Mouse (Mus musculus): ENCODE results near the gene Fez2. TPM values are rescaled to one million over a fixed set of nuclear protein-coding genes. Genes with fewer than 3 reads are reported as not detected.

Gene Fez2
- total RNA-seq, 2 experiments from 2014 or later, result 76.4 to 83.3 TPM

DNA sequence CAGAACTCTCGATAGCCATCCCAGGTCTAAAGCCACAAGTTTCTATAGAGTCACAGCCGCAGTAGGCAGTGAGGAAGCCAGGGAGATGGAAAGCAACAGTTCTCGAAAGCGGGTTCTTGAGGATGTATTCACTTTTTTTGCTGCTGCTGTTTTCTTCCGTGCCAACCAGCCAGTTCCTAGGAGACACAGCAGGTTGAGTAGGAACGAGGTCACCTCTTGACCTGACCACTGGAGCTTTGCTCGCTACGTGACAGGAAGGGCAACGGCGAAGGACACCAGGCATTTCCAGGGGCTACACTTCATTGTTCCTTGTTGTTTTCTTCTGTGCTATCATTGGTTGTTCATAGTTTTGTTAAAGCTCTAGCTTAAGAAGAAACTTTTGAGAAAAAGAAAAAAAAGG lies 43.2 kb downstream of the Fez2 start:
- intact Hi-C loops (cut with DNase I), result loop anchor here (5.0 kb wide), 1 partner anchor 43 kb away; the partner anchor contains the start of gene Fez2
- DNase-seq, result no peak

DNA sequence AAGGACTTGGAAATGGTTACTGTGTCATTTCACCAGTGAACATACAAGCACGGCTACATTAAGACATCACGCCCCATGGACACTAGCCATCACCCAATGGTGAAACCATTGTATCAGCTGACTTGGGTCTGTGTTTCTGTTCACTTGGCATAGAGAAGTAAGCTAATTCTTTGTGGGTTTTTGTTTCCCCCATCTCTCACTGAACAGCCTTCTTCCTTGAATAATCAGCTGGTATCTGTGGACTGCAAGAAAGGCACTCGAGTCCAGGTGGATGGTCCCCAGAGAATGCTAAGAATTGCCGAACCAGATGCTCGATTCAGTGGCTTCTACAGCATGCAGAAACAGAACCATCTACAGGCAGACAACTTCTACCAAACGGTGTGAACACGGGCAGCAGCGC lies 44.1 kb downstream of the Fez2 start:
- intact Hi-C loops (cut with DNase I), result no loop called here
- DNase-seq, result no peak

DNA sequence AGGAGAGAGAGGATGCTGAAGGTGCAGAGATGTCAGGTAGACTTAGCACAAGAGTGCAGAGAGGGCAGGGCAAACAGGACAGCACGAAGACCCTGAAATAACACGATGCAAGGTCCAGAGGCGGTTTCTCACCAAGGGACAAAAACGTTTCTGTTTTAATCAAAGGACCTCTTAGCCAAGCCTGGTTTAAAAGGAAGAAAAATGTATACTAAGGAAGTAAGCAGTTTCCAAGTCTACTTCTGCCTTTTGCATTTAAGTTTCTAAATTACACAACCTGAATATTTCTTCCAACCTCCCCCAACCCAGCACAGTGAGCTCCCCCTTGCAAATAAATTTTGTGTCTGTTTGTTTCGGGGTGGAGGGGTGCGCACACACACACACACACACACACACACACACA lies 44.8 kb downstream of the Fez2 start:
- intact Hi-C loops (cut with DNase I), result no loop called here
- DNase-seq, result no peak

DNA sequence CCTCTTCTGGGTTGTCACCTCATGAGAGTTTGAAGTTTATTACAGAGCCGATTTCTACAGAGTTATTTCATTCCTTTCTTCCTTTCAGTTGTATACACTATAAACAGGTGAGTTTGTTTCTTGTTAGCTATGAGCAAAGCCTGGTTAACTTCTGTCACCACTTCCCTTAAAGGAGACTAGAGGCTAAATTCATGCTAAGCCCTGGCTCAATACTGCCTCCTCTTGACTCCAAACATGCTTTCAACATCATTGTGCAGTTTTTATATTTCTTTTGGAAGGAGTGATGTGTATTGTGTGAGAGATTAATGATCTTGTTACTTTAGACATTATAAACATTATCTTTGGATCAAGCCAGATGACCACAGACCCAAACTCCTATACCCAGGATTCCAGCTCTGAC lies 47.5 kb downstream of the Fez2 start:
- intact Hi-C loops (cut with DNase I), result loop anchor here (2.0 kb wide), 1 partner anchor 174 kb away; no protein-coding TSS in a partner anchor
- no peak for DNase-seq

DNA sequence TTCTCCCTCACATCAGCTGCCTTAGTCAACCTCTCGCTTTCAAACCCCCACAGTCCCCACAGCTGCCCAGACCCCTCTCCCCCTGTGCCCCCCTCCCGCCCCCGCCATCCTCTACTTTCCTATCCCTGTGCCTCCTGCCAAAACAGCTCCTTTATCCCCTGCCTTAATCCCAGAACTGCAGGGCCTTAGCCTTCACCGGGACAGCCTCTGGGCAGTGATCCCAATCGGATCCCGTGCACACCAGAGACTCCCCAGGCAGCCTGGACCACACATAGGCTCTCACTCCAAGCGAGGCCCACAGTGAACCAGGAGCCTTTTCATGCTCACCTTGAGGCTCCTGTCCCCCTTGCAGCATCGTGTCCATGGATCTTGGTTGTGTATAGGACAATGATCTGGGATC lies 49.5 kb downstream of the Fez2 start:
- intact Hi-C loops (cut with DNase I), result loop anchor here (5.0 kb wide), 2 partner anchors 84 to 121 kb away; no protein-coding TSS in a partner anchor
- DNase-seq, result no peak

DNA sequence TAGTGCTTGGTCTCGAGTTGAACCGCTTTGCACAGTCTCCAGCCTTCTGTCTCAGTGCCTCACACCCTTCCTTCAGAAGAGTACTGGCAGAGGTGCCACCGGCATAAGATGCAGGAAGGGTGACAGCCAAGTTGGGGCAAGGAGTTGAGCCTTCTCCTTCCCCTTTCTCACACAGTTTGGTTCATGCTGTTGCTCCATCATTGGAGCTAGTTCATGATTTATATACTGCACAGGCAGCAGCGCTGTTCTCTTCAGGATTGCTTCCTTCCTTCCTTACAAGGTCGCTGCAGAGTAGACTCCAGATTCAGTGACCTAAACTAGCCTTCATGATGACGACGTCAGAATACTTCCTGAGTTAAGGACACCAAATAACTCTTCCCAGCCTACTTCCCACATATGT lies 51.9 kb downstream of the Fez2 start:
- DNase-seq, result no peak

DNA sequence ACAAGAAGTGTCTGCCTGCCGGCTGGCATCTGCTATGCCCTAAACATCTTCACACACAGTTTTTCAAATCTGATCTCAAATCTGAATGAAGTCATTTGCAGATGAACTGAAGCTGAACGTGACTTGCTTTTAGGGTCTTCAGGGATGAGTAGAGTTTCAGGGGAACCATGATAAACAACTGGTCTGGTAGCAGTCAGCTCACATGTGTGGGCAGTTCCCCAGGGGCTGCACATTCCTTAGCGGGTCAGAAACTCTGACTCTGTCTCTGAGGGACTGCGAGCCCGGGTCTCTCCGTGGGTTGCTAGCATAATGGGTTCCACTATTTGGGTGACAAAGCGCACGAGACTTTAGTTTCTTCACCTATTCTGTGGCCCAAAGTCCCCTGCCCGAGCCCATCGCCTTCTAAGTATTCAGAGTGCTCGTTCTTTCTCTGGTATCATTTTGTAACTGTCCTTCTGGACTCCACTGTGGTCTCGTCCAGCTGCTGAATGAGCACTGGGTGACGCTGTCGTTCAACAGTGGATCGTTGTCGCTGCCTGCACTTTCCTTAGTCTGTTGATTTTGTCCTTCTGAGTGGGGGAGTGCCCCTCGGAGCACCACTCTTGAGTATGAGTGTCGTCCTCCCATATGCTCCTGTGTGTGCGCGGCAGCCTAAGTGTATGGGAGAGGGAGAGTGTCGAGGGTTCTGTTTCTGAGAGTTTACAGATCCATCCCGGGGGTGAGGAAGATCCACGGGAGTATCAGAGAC lies 53.2 kb downstream of the Fez2 start:
- intact Hi-C loops (cut with DNase I), result loop anchor here (5.0 kb wide), 2 partner anchors 88 to 117 kb away; no protein-coding TSS in a partner anchor
- no peak for DNase-seq

More for the DNA sequence above, 51.9 kb downstream of the Fez2 start:
- intact Hi-C loops (cut with DNase I), result loop anchor here (5.0 kb wide), 2 partner anchors 86 to 119 kb away; no protein-coding TSS in a partner anchor

DNA sequence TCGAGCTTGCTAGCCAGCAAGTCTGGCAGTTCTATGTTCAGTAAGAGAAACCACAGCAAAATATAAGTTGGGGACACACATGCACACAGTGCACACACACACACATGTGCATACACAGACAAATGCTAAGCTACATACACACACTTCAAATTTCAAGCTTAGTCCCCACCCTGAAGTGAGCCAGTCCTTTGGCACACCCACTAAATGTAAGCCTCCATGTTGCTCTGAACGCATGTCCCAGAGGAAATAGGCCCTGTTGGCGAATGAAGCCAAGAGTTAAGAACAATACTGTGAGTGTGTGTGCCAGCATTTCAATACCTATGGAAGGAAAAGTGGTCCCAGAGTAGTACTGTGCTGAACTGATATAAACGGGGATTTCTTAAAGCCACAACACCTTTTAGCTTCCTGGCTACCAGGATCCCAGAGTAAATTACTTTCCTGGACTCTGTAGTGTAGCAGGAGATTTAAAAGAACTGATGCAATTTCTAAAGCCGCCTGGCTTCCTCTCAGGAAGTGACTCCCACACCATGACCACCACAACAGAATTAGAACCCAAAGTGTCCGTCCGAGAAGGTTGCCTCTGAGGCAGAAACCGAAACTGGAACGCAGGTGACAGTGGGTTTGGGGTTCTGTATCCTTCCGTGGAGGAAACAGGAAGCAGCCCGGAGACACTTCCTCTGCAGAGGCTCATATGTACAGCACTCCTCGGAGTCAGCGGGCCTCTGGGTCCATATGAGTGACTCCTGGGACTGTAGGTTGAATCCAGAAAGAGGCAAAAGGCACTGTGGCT lies 55.8 kb downstream of the Fez2 start:
- peak; percentile 32 to 40 for DNase-seq
- intact Hi-C loops (cut with DNase I), result no loop called here

DNA sequence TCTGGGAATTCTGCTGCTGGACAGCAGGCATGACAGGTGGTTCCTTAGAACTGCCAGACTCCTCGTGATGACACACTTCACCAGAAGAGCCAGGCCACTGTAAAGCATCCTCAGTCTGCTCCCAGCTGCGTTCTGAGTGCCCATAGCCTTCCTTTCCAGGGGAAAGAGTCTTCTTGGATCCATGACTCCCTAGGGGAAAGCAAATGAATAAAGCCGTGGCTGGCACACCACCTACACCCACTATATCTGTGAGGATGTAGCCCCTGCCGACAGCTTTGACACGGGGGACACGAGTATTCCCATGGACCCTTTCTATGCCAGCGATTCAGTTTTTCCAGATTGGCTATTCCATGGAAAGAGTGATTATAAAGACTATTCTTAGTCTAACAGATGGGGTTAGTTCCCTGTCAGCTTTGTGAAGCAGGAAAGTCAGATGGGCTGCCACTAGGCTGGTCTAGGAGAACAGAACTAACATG lies 59.7 kb downstream of the Fez2 start:
- intact Hi-C loops (cut with DNase I), result no loop called here
- no peak for DNase-seq

DNA sequence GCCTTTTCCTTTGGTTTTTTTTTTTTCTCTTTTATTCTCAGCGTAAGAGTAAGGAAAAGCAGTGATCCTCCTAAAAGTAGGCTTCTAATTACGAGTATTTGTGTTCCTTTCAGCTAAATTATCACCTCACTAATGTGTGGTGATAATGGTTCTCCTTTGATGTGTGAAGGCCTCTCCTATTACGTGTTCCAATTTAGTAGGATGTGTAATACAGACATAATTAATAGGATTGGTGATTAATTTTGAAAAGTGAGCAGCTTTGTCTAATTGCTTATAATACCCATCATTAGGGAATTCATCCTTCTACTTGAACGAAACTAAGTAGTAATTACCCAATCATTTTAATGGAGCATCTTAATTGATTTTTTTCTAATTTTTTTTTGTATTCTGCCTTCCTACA lies 60.2 kb downstream of the Fez2 start:
- DNase-seq, result no peak
- intact Hi-C loops (cut with DNase I), result no loop called here

DNA sequence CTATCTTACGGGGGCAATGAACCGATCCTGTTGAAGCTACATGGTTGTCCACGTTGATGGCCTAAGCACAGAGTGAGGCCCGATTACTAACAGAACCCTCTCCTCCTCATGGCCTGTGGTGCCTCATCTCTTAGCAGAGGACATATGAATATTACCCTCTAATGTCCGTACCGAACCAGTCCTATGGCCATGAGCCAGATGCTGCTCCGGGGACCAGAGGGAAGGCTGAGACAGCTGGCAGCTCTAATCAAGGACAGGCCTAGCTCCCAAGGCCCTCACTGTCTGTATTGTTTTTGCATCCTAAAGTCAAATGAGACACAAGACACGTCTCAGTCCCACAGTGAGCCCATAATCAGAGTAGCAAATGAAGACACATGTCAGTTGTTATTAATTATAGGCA lies 62.3 kb downstream of the Fez2 start:
- intact Hi-C loops (cut with DNase I), result no loop called here
- DNase-seq, result no peak

DNA sequence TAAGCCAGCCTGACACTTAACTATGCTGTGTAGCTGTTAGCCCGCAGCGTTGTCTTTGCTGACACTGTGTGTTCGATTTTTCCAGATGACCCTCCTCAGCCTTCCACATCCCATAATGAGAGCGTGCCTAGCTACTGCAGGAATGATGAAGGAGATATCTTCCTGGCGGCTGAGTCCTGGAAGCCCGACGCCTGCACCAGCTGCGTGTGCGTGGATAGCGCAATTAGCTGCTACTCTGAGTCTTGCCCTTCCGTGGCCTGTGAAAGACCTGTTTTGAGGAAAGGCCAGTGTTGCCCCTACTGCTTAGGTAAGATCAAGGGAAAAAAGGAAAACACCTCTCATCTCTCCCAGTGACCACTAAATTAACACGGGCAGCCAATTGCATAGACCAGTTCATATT lies 63.1 kb downstream of the Fez2 start:
- DNase-seq, result no peak
- intact Hi-C loops (cut with DNase I), result no loop called here

DNA sequence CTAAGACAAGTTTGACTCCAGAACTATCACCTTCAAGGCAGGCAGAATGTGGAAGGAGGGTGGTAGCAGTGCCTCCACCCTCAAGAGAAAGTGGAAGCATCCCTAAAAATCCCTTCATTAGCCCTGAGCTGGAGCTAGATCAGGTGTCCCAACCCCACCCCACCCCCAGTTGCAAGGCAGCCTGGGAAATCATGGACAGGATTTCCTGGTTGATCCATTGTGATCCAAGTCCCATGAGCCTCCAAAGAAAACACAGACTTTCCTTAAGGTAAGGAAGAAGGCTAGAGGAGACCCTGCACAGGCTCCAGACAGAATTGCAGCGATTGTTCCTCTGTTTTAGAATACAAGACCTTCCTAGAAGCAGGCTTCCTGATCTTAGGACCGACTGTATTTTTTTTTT lies 63.5 kb downstream of the Fez2 start:
- intact Hi-C loops (cut with DNase I), result no loop called here
- no peak for DNase-seq

DNA sequence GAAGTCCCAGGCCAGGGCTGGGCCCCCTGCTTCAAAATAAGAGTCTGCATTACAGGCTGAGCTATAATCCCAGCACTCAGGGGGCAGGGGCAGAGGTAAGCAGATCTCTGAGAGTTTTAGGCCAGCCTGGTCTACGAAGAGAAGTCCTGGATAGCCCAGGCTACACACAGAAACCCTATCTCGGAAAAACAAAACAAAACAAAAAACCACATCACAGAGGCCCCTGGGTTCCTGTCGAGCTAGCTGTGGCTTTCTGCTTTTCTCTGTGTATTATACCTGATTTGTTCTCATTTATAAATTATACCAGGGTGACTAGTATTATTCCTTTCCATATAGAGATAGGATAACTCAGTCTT lies 65.5 kb downstream of the Fez2 start:
- intact Hi-C loops (cut with DNase I), result no loop called here
- DNase-seq, result no peak

DNA sequence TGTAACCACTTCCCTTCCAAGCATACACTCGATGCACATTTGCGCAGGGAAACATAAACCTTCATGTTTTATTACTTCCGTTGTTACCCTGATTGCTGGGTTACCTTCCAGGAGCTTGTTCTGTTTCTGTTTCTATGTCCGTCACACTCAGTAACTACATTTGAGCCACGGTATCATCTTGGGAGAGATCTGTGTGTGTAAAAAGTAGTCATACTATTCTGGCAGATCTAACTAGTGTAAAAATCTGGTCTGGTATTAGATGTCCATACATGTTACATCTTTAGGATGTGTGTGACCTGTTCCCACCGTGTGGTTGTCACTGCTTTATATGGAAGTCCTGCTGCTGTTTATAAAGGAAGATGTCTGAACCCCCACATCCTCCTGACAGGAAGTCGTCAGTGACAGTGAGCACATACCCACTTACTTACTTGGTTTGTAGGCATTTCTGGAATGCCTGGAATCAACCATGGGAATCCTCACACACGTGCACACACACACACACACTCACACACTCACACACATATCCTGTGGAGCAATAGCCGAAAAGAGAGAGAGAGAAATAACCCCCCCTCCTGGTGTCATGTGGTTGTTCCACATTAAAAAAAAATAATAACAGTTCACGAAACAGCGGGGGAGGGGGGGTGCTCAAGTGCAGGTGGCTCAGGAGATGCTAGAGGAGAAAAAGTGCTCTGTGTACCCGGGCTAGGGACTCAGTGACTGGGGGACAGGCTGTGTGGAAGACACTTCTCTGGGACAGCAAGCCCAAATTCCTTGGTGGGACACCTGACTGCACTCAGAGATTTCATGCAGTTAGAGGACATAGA lies 66.1 kb downstream of the Fez2 start:
- no peak for DNase-seq
- intact Hi-C loops (cut with DNase I), result no loop called here

DNA sequence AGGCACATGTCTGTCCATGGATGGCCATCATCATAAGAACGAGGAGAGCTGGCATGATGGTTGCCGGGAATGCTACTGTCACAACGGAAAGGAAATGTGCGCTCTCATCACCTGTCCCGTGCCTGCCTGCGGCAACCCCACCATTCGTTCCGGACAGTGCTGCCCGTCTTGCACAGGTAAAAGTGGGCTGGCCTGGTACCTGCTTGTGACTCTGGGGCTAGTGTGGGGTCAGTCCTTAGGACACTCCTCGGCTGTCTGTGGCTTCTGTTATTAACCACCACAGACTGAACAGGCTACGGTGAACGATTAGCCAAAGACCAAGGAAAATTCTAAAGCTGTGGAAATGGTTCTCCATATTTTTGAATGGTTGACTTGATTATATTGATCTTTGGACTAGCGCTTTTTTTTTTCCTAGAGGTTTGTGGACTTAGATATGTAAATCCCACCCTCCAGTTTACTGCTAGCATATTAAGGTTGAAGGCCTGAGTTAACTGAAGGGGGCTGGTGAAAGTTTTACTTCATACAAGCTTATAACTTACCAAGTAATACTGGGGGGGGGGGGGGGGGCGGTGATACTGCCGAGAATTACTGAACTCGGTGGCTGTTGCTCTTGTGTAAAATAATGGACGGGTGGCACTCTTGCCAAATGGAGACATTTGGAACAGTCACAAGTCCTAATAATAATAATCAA lies 70.7 kb downstream of the Fez2 start:
- intact Hi-C loops (cut with DNase I), result no loop called here
- DNase-seq, result no peak

DNA sequence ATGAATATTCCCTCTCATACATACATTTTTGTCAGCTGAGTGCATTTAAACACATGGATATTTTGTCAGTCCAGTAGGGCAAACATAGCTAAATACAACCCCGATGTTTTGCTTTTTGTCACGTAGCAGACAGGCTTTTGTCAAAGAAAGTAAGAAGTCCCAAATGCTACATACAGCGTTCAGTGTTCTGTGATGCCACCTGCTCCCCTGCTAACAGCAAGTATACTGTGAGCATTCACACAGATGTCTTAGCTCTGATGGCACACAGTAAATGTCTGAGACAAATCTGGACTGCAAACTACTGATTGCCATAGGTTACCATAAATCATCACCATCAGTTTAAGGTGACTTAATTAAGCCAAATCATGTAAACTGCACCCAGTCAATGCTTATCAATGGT lies 74.3 kb downstream of the Fez2 start:
- intact Hi-C loops (cut with DNase I), result no loop called here

DNA sequence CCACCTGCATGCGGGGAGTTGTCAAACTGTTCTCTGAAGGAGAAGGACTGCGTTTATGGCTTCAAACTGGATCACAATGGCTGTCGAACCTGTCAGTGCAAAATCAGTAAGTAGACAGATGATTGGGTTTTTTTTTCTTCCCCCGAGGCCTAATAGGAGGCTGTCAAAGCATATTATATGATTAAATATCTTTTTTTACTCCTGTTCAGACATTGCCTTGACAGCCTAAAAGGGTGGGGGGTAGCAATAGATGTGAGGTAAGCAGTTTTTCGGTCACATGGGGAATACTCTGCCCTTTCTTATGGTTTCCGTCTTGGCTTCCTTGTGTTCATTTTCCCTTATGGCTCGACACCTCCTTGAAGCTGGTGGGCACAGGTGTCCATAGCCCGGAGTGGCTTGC lies 82.7 kb downstream of the Fez2 start:
- no peak for DNase-seq
- intact Hi-C loops (cut with DNase I), result no loop called here

More for the DNA sequence above, 74.3 kb downstream of the Fez2 start:
- DNase-seq, result no peak

DNA sequence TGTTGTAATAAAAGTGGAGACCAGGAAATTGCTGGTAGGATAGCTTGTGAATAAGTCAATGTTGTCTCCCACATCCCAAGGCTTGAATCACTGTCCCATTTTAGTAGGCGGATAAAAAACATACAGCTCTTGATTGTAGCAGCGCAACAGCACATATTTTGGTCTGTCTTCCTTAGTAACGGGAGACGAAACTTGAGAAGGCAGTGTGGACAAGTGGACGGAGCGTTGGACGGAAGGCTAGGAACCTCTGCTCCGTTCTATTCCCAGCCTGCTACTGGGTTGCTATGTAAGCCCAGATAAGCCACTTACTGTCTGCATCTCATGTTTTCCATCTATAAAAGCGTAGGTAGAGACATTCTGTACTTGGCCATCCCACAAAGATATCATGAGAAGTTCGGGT lies 84.7 kb downstream of the Fez2 start:
- intact Hi-C loops (cut with DNase I), result no loop called here
- no peak for DNase-seq

DNA sequence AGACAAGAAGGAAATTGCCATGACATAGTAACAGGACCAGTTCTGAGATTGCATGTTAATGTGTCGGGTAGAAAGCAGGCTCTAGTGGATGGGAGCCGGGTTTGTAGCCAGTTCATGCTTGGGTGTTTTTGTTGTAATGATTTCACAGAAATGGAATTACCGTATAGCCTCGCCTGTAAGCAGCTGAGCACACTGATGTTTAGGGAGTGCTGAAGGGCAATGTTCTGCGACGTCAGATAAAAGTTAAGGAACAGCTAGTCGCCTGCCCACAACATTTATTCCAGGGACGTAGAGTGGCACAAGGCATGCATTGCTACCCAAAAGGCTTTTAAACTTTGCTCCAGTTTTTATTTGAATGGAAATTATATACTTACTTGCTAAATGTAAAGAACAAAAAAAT lies 86.5 kb downstream of the Fez2 start:
- no peak for DNase-seq
- intact Hi-C loops (cut with DNase I), result no loop called here

Measured in heart, postnatal 14 days (tissue).